Mouse (Mus musculus): Measurements from ENCODE around the gene 4930469K13Rik. TPM values are rescaled to one million over a fixed set of nuclear protein-coding genes. Genes with fewer than 3 reads are reported as not detected.

4930469K13Rik gene
- total RNA-seq, 2 experiments from 2014 or later, result not detected

GRCm38 (mm10) chr11:33951155-33951554 lies 147.2 kb downstream of the 4930469K13Rik start:
- no peak for DNase-seq
- intact Hi-C loops (cut with DNase I), result no loop called here

GRCm38 (mm10) chr11:33946501-33946900 lies 151.9 kb downstream of the 4930469K13Rik start:
- intact Hi-C loops (cut with DNase I), result no loop called here
- no peak for DNase-seq

- no peak for DNase-seq
- intact Hi-C loops (cut with DNase I), result no loop called here
These were observed 153.5 kb downstream of the 4930469K13Rik start for GRCm38 (mm10) chr11:33944786-33945328.

- DNase-seq, result no peak
These were observed 154.1 kb downstream of the 4930469K13Rik start for GRCm38 (mm10) chr11:33944067-33944785.

GRCm38 (mm10) chr11:33943565-33943964 lies 154.8 kb downstream of the 4930469K13Rik start:
- intact Hi-C loops (cut with DNase I), result no loop called here
- DNase-seq, result no peak

More at GRCm38 (mm10) chr11:33944067-33944785, 154.1 kb downstream of the 4930469K13Rik start:
- intact Hi-C loops (cut with DNase I), result no loop called here

- intact Hi-C loops (cut with DNase I), result no loop called here
- no peak for DNase-seq
These were observed 158.8 kb downstream of the 4930469K13Rik start for GRCm38 (mm10) chr11:33939456-33940113.

GRCm38 (mm10) chr11:33938561-33939274 lies 159.6 kb downstream of the 4930469K13Rik start:
- no peak for DNase-seq
- intact Hi-C loops (cut with DNase I), result no loop called here

GRCm38 (mm10) chr11:33937641-33938040 lies 160.7 kb downstream of the 4930469K13Rik start:
- DNase-seq, result no peak
- intact Hi-C loops (cut with DNase I), result no loop called here

GRCm38 (mm10) chr11:33934286-33934685 lies 164.1 kb downstream of the 4930469K13Rik start:
- DNase-seq, result no peak
- intact Hi-C loops (cut with DNase I), result no loop called here

GRCm38 (mm10) chr11:33932386-33933111 lies 165.8 kb downstream of the 4930469K13Rik start:
- intact Hi-C loops (cut with DNase I), result no loop called here
- no peak for DNase-seq

GRCm38 (mm10) chr11:33931836-33932385 lies 166.4 kb downstream of the 4930469K13Rik start:
- no peak for DNase-seq
- intact Hi-C loops (cut with DNase I), result no loop called here

- DNase-seq, result no peak
- intact Hi-C loops (cut with DNase I), result no loop called here
These were observed 168.9 kb downstream of the 4930469K13Rik start for GRCm38 (mm10) chr11:33929412-33929811.

GRCm38 (mm10) chr11:33928658-33929057 lies 169.7 kb downstream of the 4930469K13Rik start:
- DNase-seq, result no peak

GRCm38 (mm10) chr11:33927836-33928235 lies 170.5 kb downstream of the 4930469K13Rik start:
- intact Hi-C loops (cut with DNase I), result no loop called here
- DNase-seq, result no peak

More at GRCm38 (mm10) chr11:33928658-33929057, 169.7 kb downstream of the 4930469K13Rik start:
- intact Hi-C loops (cut with DNase I), result no loop called here

- intact Hi-C loops (cut with DNase I), result no loop called here
- DNase-seq, result no peak
These were observed 171.0 kb downstream of the 4930469K13Rik start for GRCm38 (mm10) chr11:33927321-33927720.

GRCm38 (mm10) chr11:33926551-33926950 lies 171.8 kb downstream of the 4930469K13Rik start:
- intact Hi-C loops (cut with DNase I), result no loop called here
- DNase-seq, result no peak

GRCm38 (mm10) chr11:33925778-33926177 lies 172.6 kb downstream of the 4930469K13Rik start:
- intact Hi-C loops (cut with DNase I), result no loop called here
- DNase-seq, result no peak

Data from gastrocnemius, postnatal 36 days (tissue).